Mouse (Mus musculus): ENCODE measurements around the gene Rangrf.
"Not testable (repeated sequence)": the region's sequence is repeated elsewhere in the genome, so short reads cannot be mapped to it uniquely, and the experiment has no call there.

Rangrf gene

GRCm38 (mm10) chr11:68975085-68975484 is at the start of gene Rangrf:
TSS of gene Rangrf (minus strand) at chr11:68975185.
- DNase-seq, result no peak

DNA sequence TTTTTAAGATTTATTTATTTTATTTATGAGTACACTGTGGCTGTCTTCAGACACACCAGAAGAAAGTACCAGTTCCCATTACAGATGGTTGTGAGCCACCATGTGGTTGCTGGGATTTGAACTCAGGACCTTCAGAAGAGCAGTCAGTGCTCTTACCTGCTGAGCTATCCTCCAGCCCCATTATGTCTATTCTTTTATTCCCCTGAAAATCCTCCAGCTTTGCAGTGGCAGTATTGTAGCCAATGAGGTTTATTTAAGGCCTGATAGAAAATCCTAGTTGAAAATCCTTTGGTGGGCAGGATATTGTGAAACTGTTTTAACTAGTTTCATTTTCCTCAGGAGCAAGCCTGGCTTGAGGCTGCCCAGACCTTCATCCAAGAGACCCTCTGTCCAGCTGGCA is 45.7 kb upstream of the Rangrf start:
- no peak for DNase-seq

DNA sequence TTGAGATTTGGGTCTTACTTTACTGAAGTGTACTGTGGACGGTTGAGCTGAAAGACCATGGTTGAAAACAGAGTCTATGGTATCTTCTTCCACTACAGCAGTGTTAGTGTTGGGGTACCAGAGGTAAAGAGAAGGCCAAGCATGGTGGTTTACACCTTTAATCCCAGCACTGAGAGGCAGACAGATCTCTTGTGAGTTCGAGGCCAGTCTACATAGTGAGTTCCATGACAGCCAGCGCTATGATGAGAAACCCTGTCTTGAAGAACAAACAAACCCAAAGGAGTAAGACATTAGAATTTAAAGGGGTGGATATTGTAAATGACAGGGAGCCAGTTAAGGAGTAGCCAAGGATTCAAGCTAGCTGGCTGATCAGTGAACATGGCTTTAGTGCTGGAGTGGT is 41.8 kb upstream of the Rangrf start:
- DNase-seq, result no peak

GRCm38 (mm10) chr11:69015644-69016441 is 40.9 kb upstream of the Rangrf start, which contains the start of gene Ctc1:
TSS of gene Ctc1 (plus strand) at chr11:69015911.
- peak; percentile 92 for DNase-seq

GRCm38 (mm10) chr11:69012071-69012601 is 37.2 kb upstream of the Rangrf start:
- peak; percentile 88 for DNase-seq

GRCm38 (mm10) chr11:69011445-69011844 is 36.5 kb upstream of the Rangrf start:
- not testable (repeated sequence) for DNase-seq

DNA sequence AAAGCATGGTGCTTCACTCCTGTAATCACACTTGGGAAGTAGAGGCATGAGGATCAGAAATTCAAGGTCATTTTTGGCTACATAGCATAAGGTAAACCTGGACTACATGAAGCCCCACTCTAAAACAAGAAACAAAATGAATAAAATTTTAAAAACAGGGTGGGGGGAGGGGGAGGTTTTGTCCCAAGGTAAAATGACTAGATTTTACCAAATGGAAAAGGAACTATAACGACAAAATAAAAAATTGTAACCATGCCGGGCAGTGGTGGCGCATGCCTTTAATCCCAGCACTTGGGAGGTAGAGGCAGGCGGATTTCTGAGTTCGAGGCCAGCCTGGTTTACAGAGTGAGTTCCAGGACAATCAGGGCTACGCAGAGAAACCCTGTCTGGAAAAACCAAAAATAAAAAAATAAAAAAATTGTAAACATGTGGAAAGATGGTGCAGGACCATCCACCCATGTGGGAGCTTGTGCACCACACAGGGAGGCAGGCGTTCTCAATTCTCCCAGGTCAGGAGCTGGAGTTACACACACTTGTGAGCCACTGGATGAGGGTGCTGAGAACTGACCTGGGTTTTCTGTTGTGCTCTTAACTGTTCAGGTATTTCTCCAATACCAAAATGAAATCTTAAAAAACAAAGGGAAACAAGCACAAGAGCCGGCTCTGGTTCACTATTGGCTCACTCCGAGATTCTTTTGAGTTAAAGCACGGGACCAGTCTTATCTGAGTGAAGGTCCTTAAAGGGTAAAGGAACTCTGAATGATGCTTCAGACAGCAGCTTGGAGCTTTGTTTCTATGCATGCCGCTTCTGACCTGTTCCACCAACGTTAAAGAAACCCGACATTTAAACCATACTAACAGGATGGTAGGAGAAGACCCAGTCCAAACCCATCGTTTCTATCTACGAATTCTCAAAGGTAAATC is 35.7 kb upstream of the Rangrf start:
- no peak for DNase-seq

- no peak for DNase-seq
Measured at GRCm38 (mm10) chr11:69009508-69009907, 34.5 kb upstream of the Rangrf start.

DNA sequence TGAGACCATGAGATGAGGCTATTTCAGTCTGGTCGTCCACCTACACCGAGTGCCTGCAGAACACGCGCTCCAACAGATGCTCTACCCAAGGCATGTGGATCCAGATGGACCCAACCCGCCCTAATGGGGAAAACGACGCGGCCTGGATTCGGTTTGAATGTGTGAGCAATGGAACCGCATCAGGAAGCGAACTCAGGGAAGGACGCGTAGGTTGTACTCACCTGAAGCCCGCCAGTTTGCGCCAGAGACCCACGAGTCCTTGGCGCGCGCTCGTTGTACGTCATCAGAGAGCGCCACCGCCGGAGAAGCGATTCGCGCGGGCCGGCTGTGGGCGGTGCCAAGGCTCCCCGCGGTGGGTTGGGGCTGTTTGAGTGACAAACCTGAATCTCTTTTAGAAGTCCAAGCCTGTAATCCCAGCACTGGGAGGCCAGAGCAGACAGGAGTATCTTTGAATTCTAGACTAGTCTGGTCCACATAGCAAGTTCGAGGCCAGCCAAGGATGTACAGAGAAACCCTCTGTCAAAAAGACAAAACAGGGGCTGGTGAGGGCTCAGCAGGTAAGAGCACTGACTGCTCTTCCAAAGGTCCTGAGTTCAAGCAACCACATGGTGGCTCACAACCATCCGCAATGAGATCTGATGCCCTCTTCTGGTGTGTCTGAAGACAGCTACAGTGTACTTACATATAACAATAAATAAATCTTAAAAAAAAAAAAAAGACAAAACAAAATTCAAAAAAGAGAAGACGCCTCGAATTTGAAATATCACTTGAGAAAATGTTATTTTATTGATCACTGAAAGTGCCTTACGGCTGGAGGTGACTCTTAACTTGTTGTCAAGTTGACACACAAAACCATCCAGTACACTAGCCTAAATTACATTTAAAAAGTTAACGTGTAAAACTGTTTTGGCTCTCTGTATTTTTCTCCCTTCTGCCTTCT is 33.5 kb upstream of the Rangrf start, which contains the start of gene Pfas:
Pfas (minus strand) TSS at position 279 of the 940 bp plus-strand sequence.
- DNase-seq, result peak; percentile 95

- DNase-seq, result not testable (repeated sequence)
Measured at GRCm38 (mm10) chr11:69006575-69006974, 31.6 kb upstream of the Rangrf start.

DNA sequence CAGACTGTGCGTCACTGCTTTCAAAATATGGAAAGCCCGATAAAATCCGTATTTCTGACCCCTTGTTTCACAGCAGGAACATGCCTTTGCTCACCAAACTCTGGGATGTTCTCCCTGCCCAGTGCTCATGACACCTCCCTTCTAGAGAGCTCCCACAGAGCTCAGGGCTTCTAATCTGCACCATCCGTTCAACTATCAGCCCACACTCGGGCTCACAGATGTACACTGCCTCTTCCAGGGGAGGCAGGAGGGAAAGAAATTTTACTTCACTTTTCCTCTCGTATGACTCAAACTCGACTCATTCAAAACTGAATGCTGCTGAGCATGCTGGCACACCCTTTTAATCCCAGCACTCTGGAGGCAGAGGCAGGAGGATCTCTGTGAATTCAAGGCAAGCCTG is 30.2 kb upstream of the Rangrf start:
- no peak for DNase-seq

DNA sequence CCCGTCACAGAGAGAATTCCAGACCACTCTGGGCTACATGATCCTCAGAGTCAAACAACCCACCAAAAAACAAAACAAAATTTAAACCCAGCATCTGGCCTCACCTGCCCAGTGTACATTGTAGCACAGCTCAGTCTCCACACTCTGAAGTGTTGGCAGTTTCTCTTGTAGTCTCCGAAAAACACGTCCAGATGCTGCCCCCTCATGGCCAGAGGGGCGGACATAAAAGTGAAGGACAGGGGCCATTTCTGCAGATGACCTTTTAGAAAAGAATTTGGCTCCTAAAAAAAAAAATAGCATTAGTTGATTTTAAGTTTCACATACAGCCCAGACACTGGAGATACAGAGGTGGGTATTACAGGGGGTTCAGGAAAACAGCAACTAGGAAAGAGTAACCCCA is 28.6 kb upstream of the Rangrf start:
- no peak for DNase-seq

DNA sequence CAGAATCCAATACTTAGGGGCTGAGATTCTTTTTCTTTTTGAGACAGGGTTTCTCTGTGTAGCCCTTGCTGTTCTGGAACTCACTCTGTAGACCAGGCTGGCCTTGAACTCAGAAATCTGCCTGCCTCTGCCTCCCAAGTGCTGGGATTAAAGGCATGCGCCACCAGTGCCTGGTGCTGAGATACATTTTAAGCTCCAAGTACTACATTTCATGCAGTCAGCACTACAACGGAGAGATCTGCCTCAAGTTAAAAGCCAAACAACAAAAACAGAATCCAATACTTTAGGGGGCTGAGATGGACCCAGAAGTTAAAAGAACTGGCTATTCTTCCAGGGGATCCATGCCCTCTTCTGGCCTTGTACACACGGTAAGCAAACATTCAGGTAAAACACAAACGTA is 27.8 kb upstream of the Rangrf start:
- not testable (repeated sequence) for DNase-seq

DNA sequence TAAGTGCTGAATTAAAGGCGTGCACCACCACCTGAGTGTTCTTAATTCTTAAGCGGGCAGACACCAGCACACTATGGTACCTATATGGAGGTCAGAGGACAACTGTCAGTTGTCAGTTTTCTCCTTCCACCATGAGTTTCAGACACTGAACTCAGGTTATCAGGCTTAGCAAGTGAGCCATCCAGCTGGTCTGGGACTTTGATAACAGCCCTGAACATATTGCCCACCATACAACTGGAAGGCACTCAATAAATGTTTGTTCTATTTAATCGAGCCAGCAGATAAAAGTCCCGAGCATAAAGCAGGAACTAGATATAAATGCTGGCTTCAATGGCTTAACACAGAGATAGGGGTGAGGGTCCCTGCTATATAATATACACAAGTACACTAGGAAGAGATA is 22.1 kb upstream of the Rangrf start:
- no peak for DNase-seq

DNA sequence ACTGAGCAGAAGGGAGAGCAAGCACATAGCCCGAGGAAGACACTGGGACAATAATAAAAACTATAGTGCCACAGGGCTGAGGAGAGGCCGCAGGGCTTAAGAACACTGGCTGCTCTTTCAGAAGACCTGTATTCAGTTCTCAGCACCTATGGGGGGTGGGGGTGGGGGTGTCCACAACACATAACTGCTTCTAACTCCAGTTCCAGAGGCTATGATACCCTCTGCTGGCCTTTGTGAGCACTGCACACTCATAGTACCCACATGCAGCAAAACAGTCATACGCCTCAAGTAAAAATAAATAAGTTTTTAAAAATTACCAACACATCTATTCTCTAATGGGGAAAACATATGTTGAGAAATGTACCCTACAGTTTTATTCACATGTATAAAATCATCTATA is 19.4 kb upstream of the Rangrf start:
- no peak for DNase-seq

DNA sequence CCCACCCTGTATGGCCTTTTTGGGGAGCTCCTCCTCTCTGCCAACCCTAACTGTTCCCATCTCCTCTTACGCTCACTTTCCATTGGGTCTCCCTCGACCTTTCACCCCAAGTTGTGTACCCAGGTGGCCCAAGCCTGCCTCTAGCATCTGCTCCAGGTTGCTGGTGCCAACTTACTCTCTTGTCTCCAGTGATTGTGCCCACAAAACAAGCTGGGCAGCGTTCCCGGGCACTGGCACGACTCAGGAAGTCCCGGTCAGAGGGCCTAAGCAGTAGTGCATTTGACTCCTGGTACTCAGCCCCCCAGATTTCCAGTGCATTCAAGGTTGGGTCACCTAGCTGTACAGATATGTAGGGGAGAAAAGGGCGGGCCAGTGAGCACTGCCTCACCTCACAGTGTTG is 18.1 kb upstream of the Rangrf start:
- DNase-seq, result no peak

GRCm38 (mm10) chr11:68988341-68988740 is 13.4 kb upstream of the Rangrf start:
- DNase-seq, result no peak

DNA sequence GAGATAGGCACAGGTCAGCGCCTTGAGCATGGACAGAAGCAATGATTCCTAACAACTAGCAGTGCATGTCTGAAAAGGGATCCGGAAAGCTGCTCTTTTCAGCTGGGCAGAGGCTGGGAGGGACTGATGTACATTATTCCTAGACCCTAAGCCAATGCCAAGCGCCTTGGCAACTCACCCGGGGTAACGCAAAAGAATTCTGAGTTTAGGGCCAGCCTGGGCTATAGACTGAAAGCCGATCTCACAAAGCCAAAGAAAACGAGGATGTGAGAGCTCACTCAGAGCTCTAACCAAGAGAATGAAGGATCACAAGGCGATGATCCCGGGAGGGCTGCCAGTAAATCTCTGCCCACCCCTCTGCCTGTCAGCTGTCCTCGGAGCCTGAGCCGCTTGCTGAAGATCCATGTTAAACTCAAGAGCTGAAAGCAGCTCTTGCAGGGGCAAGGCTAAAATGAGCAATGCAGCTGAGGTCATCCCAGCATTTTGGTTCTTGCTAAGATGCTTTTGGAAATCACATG is 12.4 kb upstream of the Rangrf start:
- no peak for DNase-seq

DNA sequence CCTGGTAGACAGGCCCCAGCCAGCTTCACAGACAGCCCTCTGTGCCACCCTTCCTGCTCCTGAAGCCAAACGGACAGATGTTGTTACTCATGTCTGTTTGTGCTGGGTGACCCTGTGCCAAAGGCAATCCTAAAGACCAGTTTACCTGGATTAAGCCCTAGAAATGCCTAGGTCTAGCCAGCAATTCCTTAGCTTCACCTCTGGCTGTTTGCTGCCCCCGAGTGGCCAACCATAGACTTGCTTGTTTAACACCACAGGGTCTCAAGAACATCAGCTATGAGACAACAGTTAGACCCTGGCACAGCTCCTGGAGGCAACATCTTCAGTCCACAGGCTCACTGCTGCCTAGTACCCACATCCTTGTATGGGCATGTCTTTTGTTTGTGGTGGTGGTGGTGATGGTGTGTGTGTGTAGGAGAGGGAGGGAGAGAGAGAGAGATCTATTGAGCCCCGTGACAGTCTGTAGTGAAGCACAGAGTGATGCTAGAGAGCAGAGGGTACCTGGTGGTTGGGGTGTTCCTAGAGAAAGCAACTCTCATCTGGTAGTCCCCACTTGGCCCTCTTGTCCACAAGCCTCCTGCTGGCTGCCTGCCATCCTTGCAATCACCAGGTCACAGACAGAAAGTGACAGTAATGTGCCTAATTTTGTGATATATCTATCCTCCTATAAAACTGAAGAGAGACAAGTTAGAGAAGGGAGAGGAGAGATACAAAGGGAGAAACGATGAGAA is 7.8 kb upstream of the Rangrf start:
- DNase-seq, result peak; percentile 82

DNA sequence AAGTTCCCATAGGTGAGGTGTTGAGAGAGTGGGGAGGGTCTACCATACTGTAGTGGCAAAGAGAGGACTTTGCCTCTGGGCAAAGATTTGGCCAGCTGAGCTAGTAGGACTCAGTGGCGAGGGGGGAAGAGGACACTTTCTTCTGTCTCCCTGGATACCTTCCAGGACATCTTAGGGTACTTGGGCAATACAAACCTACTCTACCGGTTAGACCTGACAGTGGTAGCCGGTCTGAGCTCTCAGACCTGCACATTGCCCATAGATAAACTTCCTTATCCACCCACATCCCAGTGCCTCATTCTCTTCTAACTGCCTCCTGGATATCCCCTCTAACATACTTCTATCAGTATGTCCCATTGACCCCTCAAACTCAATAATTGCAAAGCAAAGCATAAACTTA is 5.9 kb upstream of the Rangrf start:
- DNase-seq, result no peak

DNA sequence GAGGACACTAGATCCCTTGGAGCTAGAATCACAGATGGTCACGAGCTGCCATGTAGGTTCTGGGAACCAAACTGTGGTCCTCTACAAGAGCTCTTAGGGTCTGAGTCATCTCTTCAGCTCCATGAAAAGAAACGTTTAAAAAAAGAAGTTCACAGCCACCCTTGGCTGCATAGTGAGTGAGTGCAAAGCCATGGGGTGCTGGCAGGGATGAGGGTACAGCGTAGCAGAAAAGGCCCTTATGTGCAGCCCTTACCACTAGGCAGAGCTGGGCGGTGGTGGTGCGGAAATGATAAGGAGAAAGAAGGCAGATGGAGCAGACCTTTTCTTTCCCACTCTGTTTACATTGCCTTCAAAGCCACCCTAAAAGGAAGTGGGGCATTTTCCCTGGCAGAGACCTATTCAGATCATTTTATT is 4.3 kb upstream of the Rangrf start:
- DNase-seq, result no peak
